Mouse (Mus musculus) telencephalon, adult 2 months (tissue): ENCODE results near the gene Prickle1.
A peak's percentile ranks its signal among the peaks of the same experiment; 100 is the strongest.

Experiments
- DNase-seq: peaks from one replicate; pipeline ENCODE4 v3.0.0-alpha.2; 2011; ENCODE audit warnings: low read depth, low spot score

Prickle1 gene

GRCm38 (mm10) chr15:93594296-93594887 lies 1.3 kb downstream of the Prickle1 start:
- no peak for DNase-seq

GRCm38 (mm10) chr15:93592596-93592995 lies 3.1 kb downstream of the Prickle1 start:
- no peak for DNase-seq

GRCm38 (mm10) chr15:93591831-93592321 lies 3.8 kb downstream of the Prickle1 start:
- DNase-seq = no peak

- no peak for DNase-seq
These were observed 4.3 kb downstream of the Prickle1 start for GRCm38 (mm10) chr15:93591371-93591770.

GRCm38 (mm10) chr15:93588401-93588800 lies 7.3 kb downstream of the Prickle1 start:
- DNase-seq = no peak

GRCm38 (mm10) chr15:93587660-93588059 lies 8.0 kb downstream of the Prickle1 start:
- no peak for DNase-seq

- no peak for DNase-seq
These were observed 12.6 kb downstream of the Prickle1 start for GRCm38 (mm10) chr15:93583051-93583450.

GRCm38 (mm10) chr15:93581736-93582135 lies 14.0 kb downstream of the Prickle1 start:
- no peak for DNase-seq

GRCm38 (mm10) chr15:93579899-93580298 lies 15.8 kb downstream of the Prickle1 start:
- no peak for DNase-seq

GRCm38 (mm10) chr15:93579100-93579499 lies 16.6 kb downstream of the Prickle1 start:
- DNase-seq = no peak

GRCm38 (mm10) chr15:93576361-93576760 lies 19.3 kb downstream of the Prickle1 start:
- DNase-seq = no peak

- peak; percentile 83 for DNase-seq
These were observed 19.8 kb downstream of the Prickle1 start for GRCm38 (mm10) chr15:93575884-93576283.

GRCm38 (mm10) chr15:93572889-93573288 lies 22.8 kb downstream of the Prickle1 start:
- DNase-seq = no peak

- DNase-seq = no peak
These were observed 24.7 kb downstream of the Prickle1 start for GRCm38 (mm10) chr15:93570881-93571495.

- DNase-seq = no peak
These were observed 26.8 kb downstream of the Prickle1 start for GRCm38 (mm10) chr15:93568911-93569310.

- no peak for DNase-seq
These were observed 28.0 kb downstream of the Prickle1 start for GRCm38 (mm10) chr15:93567546-93568307.

- DNase-seq = no peak
These were observed 32.2 kb downstream of the Prickle1 start for GRCm38 (mm10) chr15:93563491-93563890.

- no peak for DNase-seq
These were observed 34.2 kb downstream of the Prickle1 start for GRCm38 (mm10) chr15:93561540-93561939.

- DNase-seq = no peak
These were observed 37.3 kb downstream of the Prickle1 start for GRCm38 (mm10) chr15:93558421-93558820.

- no peak for DNase-seq
These were observed 40.0 kb downstream of the Prickle1 start for GRCm38 (mm10) chr15:93555719-93556118.

- DNase-seq = no peak
These were observed 41.4 kb downstream of the Prickle1 start for GRCm38 (mm10) chr15:93554203-93554851.

- DNase-seq = no peak
These were observed 43.5 kb downstream of the Prickle1 start for GRCm38 (mm10) chr15:93552169-93552568.
